23 mouse cellular contexts compared by ENCODE assay signal in the genomic region with DNA sequence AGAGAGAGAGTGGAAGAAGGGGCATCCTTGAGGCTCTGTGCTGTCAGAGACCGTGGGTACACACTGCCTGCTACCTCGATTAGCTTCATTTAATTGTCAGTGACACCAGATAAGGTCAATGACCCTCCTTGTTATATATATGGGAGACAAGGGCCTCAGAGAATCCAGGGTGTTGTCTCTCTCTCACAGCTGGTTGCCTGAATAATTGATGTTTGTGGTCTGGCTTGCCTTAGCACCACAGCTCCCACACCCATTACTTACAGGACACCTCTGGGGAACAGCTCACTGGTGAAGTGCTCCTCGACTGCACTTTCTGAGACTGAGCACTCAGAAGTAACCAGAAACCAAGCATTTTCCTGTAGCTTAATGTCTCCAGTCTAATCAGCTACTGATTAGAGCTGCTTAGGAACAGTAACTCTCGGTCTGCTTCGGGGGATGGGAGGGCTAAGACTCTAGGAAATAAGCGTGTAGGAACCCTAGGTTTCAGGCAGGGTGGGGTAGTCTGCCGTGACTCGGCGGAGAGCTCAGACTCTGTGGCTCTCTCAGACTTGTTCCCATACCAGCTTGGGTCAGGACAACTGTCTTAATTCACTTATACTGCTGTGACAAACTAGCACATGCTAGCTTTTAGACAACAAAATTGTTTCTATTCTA.
DNase-seq lines count a peak whose midpoint lies in the region; ATAC-seq lines count a peak whose summit lies in the region.
"Had no signal": no experiment of that assay in that cellular context is flagged by ENCODE, and none has a peak within 500 bp of the region (broad histone marks: within the 10 kb centered on the region; RNA-seq: fewer than 3 reads in every experiment).

No protein-coding gene starts in this region.

- H3K36me3 ChIP-seq in hindbrain, embryonic 13.5 days: no peaks in the 10 kb centered on the region
- no peaks in the 10 kb centered on the region for H3K36me3 ChIP-seq in hindbrain, embryonic 10.5 days
- H3K36me3 ChIP-seq: hindbrain, embryonic 12.5 days; limb, embryonic 13.5 days; liver, embryonic 15.5 days; midbrain, embryonic 12.5 days; stomach, embryonic 15.5 days had no signal

- H3K9ac ChIP-seq in hindbrain, embryonic 13.5 days: no peak overlapping the region
- H3K9ac ChIP-seq: forebrain, embryonic 13.5 days; hindbrain, embryonic 12.5 days; limb, embryonic 13.5 days; liver, embryonic 15.5 days; midbrain, embryonic 12.5 days; stomach, embryonic 15.5 days had no signal

- H3K27ac ChIP-seq in hindbrain, embryonic 13.5 days: no peak overlapping the region
- H3K27ac ChIP-seq in hindbrain, embryonic 10.5 days: no peak overlapping the region; the same call in 1 of the 2 replicates
- H3K27ac ChIP-seq: forebrain, embryonic 13.5 days; hindbrain, embryonic 12.5 days; limb, embryonic 13.5 days; liver, embryonic 15.5 days; midbrain, embryonic 12.5 days; stomach, embryonic 15.5 days had no signal

- H3K4me1 ChIP-seq in hindbrain, embryonic 13.5 days (replicated peaks): peaks cover 25% of the 10 kb centered on the region
- peaks cover 46% of the 10 kb centered on the region for H3K4me1 ChIP-seq in hindbrain, embryonic 10.5 days (replicated peaks)
- H3K4me1 ChIP-seq: liver, embryonic 15.5 days; stomach, embryonic 15.5 days had no signal

- no peak overlapping the region for H3K4me3 ChIP-seq in hindbrain, embryonic 13.5 days
- no peak overlapping the region for H3K4me3 ChIP-seq in hindbrain, embryonic 10.5 days
- H3K4me3 ChIP-seq: forebrain, embryonic 13.5 days; hindbrain, embryonic 12.5 days; limb, embryonic 13.5 days; liver, embryonic 15.5 days; midbrain, embryonic 12.5 days; stomach, embryonic 15.5 days had no signal

- DNase-seq in hindbrain, embryonic 10.5 days (ENCODE audit: low spot score): no peak
- peak; percentile 25 for DNase-seq in ES-CJ7 (ENCODE audit: low read depth, low spot score)
- DNase-seq in MN1 (ENCODE audit: low spot score): peak; percentile 43
- peak; percentile 30 for DNase-seq in mesoderm, embryonic 11.5 days (ENCODE audit: low read depth, low spot score)
- no peak for DNase-seq in left cerebral cortex, adult 18-20 months (ENCODE audit: low spot score in 2 of 2)
- DNase-seq in adrenal gland, adult 2 months: no peak
- DNase-seq: adrenal gland, postnatal 10 days; cerebellum, adult 18-20 months; cerebellum, postnatal 36 days; gastrocnemius, postnatal 36 days; kidney, postnatal 14 days; right cerebral cortex, postnatal 14 days; thymus, postnatal 25 days had no signal

- peaks cover 19% of the 10 kb centered on the region for H3K27me3 ChIP-seq in hindbrain, embryonic 13.5 days
- peaks cover 27% of the 10 kb centered on the region for H3K27me3 ChIP-seq in hindbrain, embryonic 10.5 days (ENCODE audit: insufficient read depth, poor library complexity, severe bottlenecking)
- H3K27me3 ChIP-seq: forebrain, embryonic 13.5 days; liver, embryonic 15.5 days had no signal

- H3K4me2 ChIP-seq in hindbrain, embryonic 13.5 days: no peak overlapping the region
- H3K4me2 ChIP-seq: forebrain, embryonic 13.5 days; hindbrain, embryonic 12.5 days; limb, embryonic 13.5 days; liver, embryonic 15.5 days; midbrain, embryonic 12.5 days; stomach, embryonic 15.5 days had no signal

- 39% methylated on average over 9 of the region's 9 CpGs for WGBS in hindbrain, embryonic 13.5 days
- 47% methylated on average over 9 of the region's 9 CpGs for WGBS in hindbrain, embryonic 10.5 days

- ATAC-seq in hindbrain, embryonic 13.5 days (ENCODE audit: low FRiP score): peak; percentile 26; the same call in 1 of the 2 replicates
- ATAC-seq: CD4-positive, CD25-positive, alpha-beta regulatory T cell, adult 4 months; forebrain, embryonic 13.5 days; intestine, postnatal 0 days; lung, postnatal 0 days had no signal

- no peaks in the 10 kb centered on the region for H3K9me3 ChIP-seq in hindbrain, embryonic 13.5 days
- H3K9me3 ChIP-seq in hindbrain, embryonic 10.5 days: no peaks in the 10 kb centered on the region
- H3K9me3 ChIP-seq: forebrain, embryonic 13.5 days; hindbrain, embryonic 12.5 days; limb, embryonic 13.5 days; liver, embryonic 15.5 days; midbrain, embryonic 12.5 days; stomach, embryonic 15.5 days had no signal

Comparison
In these comparisons a context has a peak if more than half of its experiments do, and no peak if none do; other contexts are left out.
1. DNase-seq: peak in ES-CJ7 (single experiment), MN1 (single experiment) and mesoderm, embryonic 11.5 days (single experiment); none in hindbrain, embryonic 10.5 days (single experiment), left cerebral cortex, adult 18-20 months (0 of 2) and adrenal gland, adult 2 months (single experiment).